21 mouse cellular contexts compared by ENCODE assay signal in genomic region chr5:125364851-125365429, GRCm38 (mm10). TPM values are rescaled to one million over a fixed set of nuclear protein-coding genes. Genes with fewer than 3 reads are reported as not detected.
"Had no signal": no experiment of that assay in that cellular context is flagged by ENCODE, and none has a peak within 500 bp of the region (broad histone marks: within the 10 kb centered on the region; RNA-seq: fewer than 3 reads in every experiment).

No protein-coding gene starts in this region.

- H3K4me1 ChIP-seq: midbrain, embryonic 12.5 days; neural tube, embryonic 13.5 days; neural tube, embryonic 15.5 days; stomach, embryonic 15.5 days had no signal

- H3K9me3 ChIP-seq: liver, embryonic 15.5 days; midbrain, embryonic 10.5 days; midbrain, embryonic 12.5 days; neural tube, embryonic 13.5 days; neural tube, embryonic 15.5 days; stomach, embryonic 15.5 days had no signal

- H3K36me3 ChIP-seq: liver, embryonic 15.5 days; midbrain, embryonic 10.5 days; midbrain, embryonic 12.5 days; neural tube, embryonic 13.5 days; neural tube, embryonic 15.5 days; stomach, embryonic 15.5 days had no signal

- H3K27ac ChIP-seq: liver, embryonic 15.5 days; midbrain, embryonic 10.5 days; midbrain, embryonic 12.5 days; neural tube, embryonic 13.5 days; neural tube, embryonic 15.5 days; stomach, embryonic 15.5 days had no signal

- H3K4me2 ChIP-seq: liver, embryonic 15.5 days; lung, embryonic 14.5 days; midbrain, embryonic 12.5 days; neural tube, embryonic 13.5 days; neural tube, embryonic 15.5 days; stomach, embryonic 15.5 days had no signal

- H3K27me3 ChIP-seq: liver, embryonic 15.5 days; midbrain, embryonic 12.5 days; neural tube, embryonic 13.5 days; neural tube, embryonic 15.5 days; stomach, embryonic 15.5 days had no signal

- DNase-seq: lung, adult 18-20 months; lung, embryonic 14.5 days; lung, postnatal 10 days; lung, postnatal 4 days; midbrain, embryonic 14.5 days; retina, postnatal 1 day; right cerebral cortex, adult 18-20 months; right cerebral cortex, postnatal 25 days; right cerebral cortex, postnatal 4 days; thymus, adult 18-20 months; thymus, postnatal 25 days; thymus, postnatal 4 days had no signal

- H3K9ac ChIP-seq: liver, embryonic 15.5 days; lung, embryonic 14.5 days; midbrain, embryonic 12.5 days; neural tube, embryonic 13.5 days; neural tube, embryonic 15.5 days; stomach, embryonic 15.5 days had no signal

- H3K4me3 ChIP-seq: liver, embryonic 15.5 days; midbrain, embryonic 10.5 days; midbrain, embryonic 12.5 days; myocyte; neural tube, embryonic 13.5 days; neural tube, embryonic 15.5 days; stomach, embryonic 15.5 days had no signal

- ATAC-seq: midbrain, embryonic 16.5 days had no signal

RNA-seq across cellular contexts. Expression of gene Gm10382, which starts 24.2 kb away (rescaled TPM):
- polyA plus RNA-seq: neural tube, embryonic 11.5 days had no signal
